7 mouse cellular contexts compared by ENCODE assay signal in genomic region chr1:135734225-135734937, GRCm38 (mm10). TPM values are rescaled to one million over a fixed set of nuclear protein-coding genes. Genes with fewer than 3 reads are reported as not detected.
DNase-seq lines count a peak whose midpoint lies in the region; ATAC-seq lines count a peak whose summit lies in the region.

No protein-coding gene starts in this region.

- H3K9me3 ChIP-seq in heart, embryonic 13.5 days: no peaks in the 10 kb centered on the region
- H3K9me3 ChIP-seq in stomach, embryonic 16.5 days (replicated peaks; ENCODE audit: control insufficient read depth, low read length): no peaks in the 10 kb centered on the region

- H3K4me3 ChIP-seq in heart, embryonic 13.5 days: peak overlapping the region; percentile 9; the same call in 1 of the 2 replicates
- peak overlapping the region; percentile 1; the same call in 1 of the 2 replicates for H3K4me3 ChIP-seq in stomach, embryonic 16.5 days (replicated peaks; ENCODE audit: low read length)

- peak overlapping the region; percentile 98 for H3K27ac ChIP-seq in heart, embryonic 13.5 days (replicated peaks)
- H3K27ac ChIP-seq in stomach, embryonic 16.5 days (ENCODE audit: low read length): peak overlapping the region; percentile 96

- ATAC-seq in heart, embryonic 13.5 days (ENCODE audit: extremely low read depth, insufficient number of reproducible peaks, low FRiP score, low TSS enrichment): peak; percentile 9; the same call in 1 of the 2 replicates
- ATAC-seq in stomach, embryonic 16.5 days (ENCODE audit: insufficient read depth, low FRiP score): peak; percentile 48

- H3K27me3 ChIP-seq in heart, embryonic 13.5 days (replicated peaks): no peaks in the 10 kb centered on the region
- H3K27me3 ChIP-seq in stomach, embryonic 16.5 days (ENCODE audit: control insufficient read depth, insufficient read depth, low read length): no peaks in the 10 kb centered on the region

- peaks cover 26% of the 10 kb centered on the region for H3K36me3 ChIP-seq in heart, embryonic 13.5 days
- no peaks in the 10 kb centered on the region for H3K36me3 ChIP-seq in stomach, embryonic 16.5 days (ENCODE audit: control insufficient read depth, insufficient read depth, low read length)

- peaks cover 95% of the 10 kb centered on the region for H3K4me1 ChIP-seq in heart, embryonic 13.5 days
- peaks cover 79% of the 10 kb centered on the region for H3K4me1 ChIP-seq in stomach, embryonic 16.5 days (ENCODE audit: control insufficient read depth, insufficient read depth, low read length)

- H3K9ac ChIP-seq in heart, embryonic 13.5 days: peak overlapping the region; percentile 72
- peak overlapping the region; percentile 62 for H3K9ac ChIP-seq in stomach, embryonic 16.5 days (ENCODE audit: low read length)

- H3K4me2 ChIP-seq in heart, embryonic 13.5 days: peak overlapping the region; percentile 54
- peak overlapping the region; percentile 81 for H3K4me2 ChIP-seq in stomach, embryonic 16.5 days (ENCODE audit: low read depth, low read length)

- peak; percentile 46 for DNase-seq in adipocyte (ENCODE audit: low spot score)
- DNase-seq in cerebellum, adult 9-10 months: peak; percentile 36
- DNase-seq in kidney, postnatal 4 days: peak; percentile 58 to 65
- DNase-seq in lung, postnatal 10 days: peak; percentile 86
- DNase-seq in ovary, postnatal 14 days (ENCODE audit: low spot score): no peak

- WGBS in heart, embryonic 13.5 days: 22% methylated on average over 6 of the region's 7 CpGs
- 19% methylated on average over 7 of the region's 7 CpGs for WGBS in stomach, embryonic 16.5 days

RNA-seq across cellular contexts. Expression of gene Csrp1, which starts 14.5 kb away (rescaled TPM):
- 207 and 208 TPM in 2 replicates for polyA plus RNA-seq in heart, embryonic 13.5 days (2015; fragmentation: Nextera tagmentation; extraction: Ambion mirVana)
- 229 and 245 TPM in 2 replicates for polyA plus RNA-seq in stomach, embryonic 16.5 days (2015; fragmentation: Nextera tagmentation; extraction: Ambion mirVana)

RNA-seq across cellular contexts. Expression of gene Phlda3, which starts 31.5 kb away (rescaled TPM):
- polyA plus RNA-seq in heart, embryonic 13.5 days (2015; fragmentation: Nextera tagmentation; extraction: Ambion mirVana): 67.1 and 75.3 TPM in 2 replicates
- polyA plus RNA-seq in stomach, embryonic 16.5 days (2015; fragmentation: Nextera tagmentation; extraction: Ambion mirVana): 77.4 and 80.5 TPM in 2 replicates

RNA-seq across cellular contexts. Expression of gene Tnni1, which starts 44.9 kb away (rescaled TPM):
- polyA plus RNA-seq in heart, embryonic 13.5 days (2015; fragmentation: Nextera tagmentation; extraction: Ambion mirVana): 3,602 and 4,207 TPM in 2 replicates
- polyA plus RNA-seq in stomach, embryonic 16.5 days (2015; fragmentation: Nextera tagmentation; extraction: Ambion mirVana): 6.2 and 84.9 TPM in 2 replicates

Comparison
In these comparisons a context has a peak if more than half of its experiments do, and no peak if none do; other contexts are left out.
1. RNA of gene Tnni1, which starts 44.9 kb away (polyA plus RNA-seq): 3,602 to 4,207 TPM in heart, embryonic 13.5 days; 6.2 to 84.9 TPM in stomach, embryonic 16.5 days; every median in the first group is over 10 times any median in the second.